Mouse (Mus musculus): ENCODE measurements around the gene Mecom.

Gene Mecom

GRCm38 (mm10) chr3:30480551-30480950 lies 67.3 kb downstream of the Mecom start:
- no peak for DNase-seq

GRCm38 (mm10) chr3:30478252-30478651 lies 69.6 kb downstream of the Mecom start:
- no peak for DNase-seq

GRCm38 (mm10) chr3:30477008-30477407 lies 70.8 kb downstream of the Mecom start:
- DNase-seq, result no peak

GRCm38 (mm10) chr3:30475591-30475990 lies 72.2 kb downstream of the Mecom start:
- no peak for DNase-seq

- DNase-seq, result no peak
Observed at GRCm38 (mm10) chr3:30468068-30468835, 79.6 kb downstream of the Mecom start.

GRCm38 (mm10) chr3:30466031-30466650 lies 81.7 kb downstream of the Mecom start:
- DNase-seq, result no peak

DNA sequence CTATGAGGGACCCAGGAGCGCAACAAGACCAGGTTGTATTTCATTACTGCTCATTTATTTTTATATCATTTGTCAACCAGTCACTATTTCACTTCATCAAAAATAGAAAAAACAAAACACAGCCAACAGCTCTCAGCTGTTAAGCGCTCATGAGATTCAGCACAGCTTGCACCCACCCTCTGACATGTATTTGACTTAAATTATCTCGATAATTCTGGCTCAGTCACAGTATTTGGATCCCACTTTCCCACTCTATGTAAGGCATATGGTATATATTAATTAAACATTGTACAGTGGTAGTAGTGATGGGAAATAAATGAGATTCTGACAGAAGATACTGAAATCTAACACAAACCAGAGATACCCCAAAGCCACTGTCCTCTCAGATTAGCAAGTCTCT lies 83.3 kb downstream of the Mecom start:
- no peak for DNase-seq

- no peak for DNase-seq
Observed at GRCm38 (mm10) chr3:30461831-30462230, 86.0 kb downstream of the Mecom start.

- no peak for DNase-seq
Observed at GRCm38 (mm10) chr3:30460890-30461578, 86.8 kb downstream of the Mecom start.

DNA sequence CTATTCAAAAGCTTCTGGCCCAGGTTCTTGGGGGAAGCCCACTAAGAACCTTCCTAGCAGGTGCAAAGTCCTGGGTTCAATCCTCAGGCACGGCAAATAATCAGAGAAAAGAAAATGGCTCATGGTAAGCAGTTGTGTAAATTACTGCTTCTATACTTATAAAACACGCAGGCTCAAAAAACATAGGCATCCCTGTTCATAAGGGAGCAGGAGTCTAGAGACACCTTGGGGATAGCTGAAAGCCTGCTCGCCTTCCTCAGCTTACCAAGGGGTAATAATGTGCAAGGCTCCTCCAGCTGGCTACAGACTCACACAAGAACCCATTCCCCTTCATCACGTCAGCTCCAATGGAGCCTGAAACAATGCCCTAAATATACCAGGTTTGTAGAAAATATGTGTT lies 88.2 kb downstream of the Mecom start:
- DNase-seq, result no peak

GRCm38 (mm10) chr3:30457975-30458678 lies 89.7 kb downstream of the Mecom start:
- DNase-seq, result no peak

- no peak for DNase-seq
Observed at GRCm38 (mm10) chr3:30455902-30456301, 91.9 kb downstream of the Mecom start.

DNA sequence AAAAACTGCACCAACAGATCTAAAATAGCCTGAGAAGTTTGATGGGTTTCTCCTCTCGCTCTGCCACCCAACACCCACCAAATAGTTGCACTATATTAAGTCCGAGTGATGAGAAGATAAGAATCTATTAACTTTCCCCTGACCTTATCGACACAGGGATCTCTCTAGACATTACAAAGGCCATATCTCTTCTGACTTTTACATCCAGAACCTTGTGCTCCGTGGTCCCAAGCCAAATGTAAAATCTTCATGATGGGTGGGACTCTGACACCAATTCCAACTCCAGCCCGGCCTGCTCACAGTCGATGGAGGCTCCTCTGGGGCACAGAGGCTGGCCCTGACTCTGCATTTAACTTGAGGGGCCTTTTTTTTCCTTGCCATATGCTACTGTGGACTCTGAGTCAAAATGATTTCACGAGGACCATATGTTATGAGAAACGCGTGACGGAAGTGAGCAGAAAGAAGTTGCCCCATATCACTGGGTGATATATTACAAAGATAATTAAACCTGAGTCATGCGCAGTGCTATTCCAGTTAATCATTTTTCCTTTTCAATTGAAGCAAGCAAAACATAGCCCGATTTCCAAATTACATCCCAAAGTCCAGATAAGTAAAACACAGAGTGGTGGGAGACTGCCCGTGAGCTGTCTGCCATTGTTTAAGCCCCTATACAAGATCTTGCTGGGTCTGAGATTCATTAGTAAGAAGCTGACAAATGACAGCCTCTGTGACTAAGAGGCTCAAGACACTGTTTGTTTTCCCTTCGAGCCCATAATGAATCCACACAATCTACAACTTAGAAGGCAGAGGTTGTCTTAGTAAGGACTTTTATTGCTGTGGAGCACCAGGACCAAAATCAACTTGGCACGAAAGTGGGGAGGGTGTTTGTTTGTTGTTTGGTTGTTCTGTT lies 94.0 kb downstream of the Mecom start:
- no peak for DNase-seq

GRCm38 (mm10) chr3:30453046-30453445 lies 94.8 kb downstream of the Mecom start:
- no peak for DNase-seq

- DNase-seq, result no peak
Observed at GRCm38 (mm10) chr3:30452511-30452910, 95.3 kb downstream of the Mecom start.

DNA sequence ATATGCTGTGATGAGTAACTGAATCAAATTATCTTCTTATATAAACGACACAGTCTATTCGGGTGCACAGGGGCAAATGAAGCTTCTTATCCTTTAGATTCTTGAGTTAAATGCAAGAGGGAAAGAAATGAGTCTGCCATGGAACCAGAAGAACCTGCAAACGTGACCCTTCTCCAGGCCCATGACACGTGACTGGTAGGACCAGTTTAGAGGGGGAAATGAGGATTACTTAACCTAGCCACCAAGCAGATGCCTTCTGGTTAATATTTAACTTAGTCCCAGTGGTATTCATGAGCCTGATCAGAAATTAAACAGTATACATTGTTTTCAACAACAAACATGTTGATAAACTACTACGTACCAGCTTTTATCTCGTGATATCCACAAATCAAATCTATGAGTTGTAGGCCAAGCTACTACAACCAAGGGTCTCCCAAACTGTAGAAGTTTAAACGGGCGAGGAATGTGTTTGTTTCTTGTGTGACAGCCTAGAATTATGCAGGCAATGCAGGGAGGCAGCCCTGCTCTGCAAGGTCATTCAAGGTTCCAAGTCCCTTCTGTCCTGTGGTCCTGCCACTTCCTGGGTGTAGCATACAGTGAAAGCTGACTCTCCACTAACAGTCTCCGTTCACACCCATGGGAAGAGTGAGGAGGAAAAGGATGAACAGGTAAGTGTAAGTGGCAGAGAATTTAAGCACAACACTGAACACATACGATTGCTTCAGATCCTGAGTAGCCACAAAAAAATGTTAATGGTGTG lies 97.4 kb downstream of the Mecom start:
- DNase-seq, result no peak

GRCm38 (mm10) chr3:30448624-30449023 lies 99.2 kb downstream of the Mecom start:
- no peak for DNase-seq

DNA sequence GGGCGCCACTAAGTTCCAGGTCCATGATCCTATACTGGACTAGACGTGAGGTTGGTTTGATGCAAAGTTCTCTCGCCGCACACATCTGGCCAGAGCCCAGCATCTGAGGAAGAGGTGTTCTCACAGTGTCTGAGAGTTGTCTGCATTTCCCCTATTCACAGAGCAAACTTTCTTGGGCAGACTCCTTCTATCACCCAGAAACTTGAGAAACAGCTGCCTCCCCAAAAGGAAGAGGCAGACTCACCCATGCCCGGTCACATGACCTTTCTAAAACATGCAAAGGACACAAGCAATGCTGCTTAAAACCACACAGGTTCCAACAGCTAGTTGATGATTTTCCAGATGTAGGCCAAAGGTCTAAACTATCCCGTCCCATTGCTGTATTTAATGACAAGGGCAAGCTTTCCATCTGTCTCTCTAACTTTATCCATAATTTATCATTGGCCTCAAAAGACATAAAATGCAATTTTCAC lies 101.8 kb downstream of the Mecom start:
- DNase-seq, result no peak

DNA sequence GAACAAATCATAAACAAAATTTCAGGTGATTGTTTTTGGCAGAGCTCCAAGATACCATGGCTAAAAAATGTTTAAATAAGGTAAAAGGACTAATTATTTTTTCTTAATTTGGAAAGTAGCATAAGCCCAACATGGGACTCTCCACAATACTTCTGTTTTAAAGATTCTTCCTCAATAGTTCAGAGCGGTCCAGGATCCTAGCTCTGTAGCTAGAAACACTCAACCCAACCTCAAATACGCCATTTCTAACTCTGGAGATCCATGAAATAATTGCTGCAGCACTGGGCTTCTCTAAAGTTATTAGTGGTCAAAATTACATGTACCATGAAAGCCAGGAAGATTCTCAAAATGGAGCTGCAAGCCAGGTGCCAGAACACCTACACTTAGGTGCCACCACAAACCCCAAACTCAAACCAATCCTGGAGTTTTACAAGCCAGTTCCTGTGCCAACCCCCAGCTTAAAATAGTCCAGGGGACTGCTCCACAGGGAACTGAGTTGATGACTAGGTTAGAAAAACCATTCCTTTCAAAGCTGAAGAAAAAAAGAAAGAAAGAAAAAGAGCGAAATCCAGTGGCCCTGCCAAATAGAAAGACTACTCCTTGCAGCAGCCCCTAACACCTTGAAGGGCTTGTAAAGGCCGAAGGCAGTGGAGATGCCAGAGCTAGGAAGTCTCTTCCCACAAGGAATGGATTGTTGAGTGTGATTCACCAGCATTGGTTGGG lies 102.4 kb downstream of the Mecom start:
- DNase-seq, result no peak

GRCm38 (mm10) chr3:30441646-30442045 lies 106.2 kb downstream of the Mecom start:
- no peak for DNase-seq

- no peak for DNase-seq
Observed at GRCm38 (mm10) chr3:30438007-30438406, 109.8 kb downstream of the Mecom start.
